Mouse (Mus musculus): ENCODE results near the gene Nup98.

- TF ChIP-seq POLR2A (IDR thresholded peaks at IDR 0.05; ENCODE audit: low read depth, low read length) (no peak), CTCF (conservative IDR thresholded peaks at IDR 0.05 in 1 of 2, IDR thresholded peaks at IDR 0.05 in 1 of 2; ENCODE audit: low read depth in 2 of 2, low read length in 2 of 2) (no peak), CHD2 (IDR thresholded peaks at IDR 0.05; ENCODE audit: low read length) (no peak), SIN3A (IDR thresholded peaks at IDR 0.05; ENCODE audit: low read length) (no peak), NELFE (IDR thresholded peaks at IDR 0.05; ENCODE audit: low read depth, low read length) (no peak), ZNF384 (IDR thresholded peaks at IDR 0.05; ENCODE audit: low read depth, low read length) (no peak), MAX (IDR thresholded peaks at IDR 0.05; ENCODE audit: low read length) (no peak), MEF2A (IDR thresholded peaks at IDR 0.05; ENCODE audit: borderline replicate concordance, low read depth, low read length) (no peak), MXI1 (IDR thresholded peaks at IDR 0.05; ENCODE audit: low read depth, low read length) (no peak), EP300 (IDR thresholded peaks at IDR 0.05; ENCODE audit: low read length) (no peak), CHD1 (IDR thresholded peaks at IDR 0.05; ENCODE audit: low read depth, low read length) (no peak), NRF1 (IDR thresholded peaks at IDR 0.05; ENCODE audit: low read depth, low read length) (no peak), MYC (IDR thresholded peaks at IDR 0.05; ENCODE audit: low read depth, low read length) (no peak)
Observed at GRCm38 (mm10) chr7:102108206-102108605, 101.8 kb downstream of the Nup98 start.

All from CH12.LX (cell line).